Mouse (Mus musculus) forebrain, embryonic 13.5 days (tissue): ENCODE measurements around the gene Akap13. TPM values are rescaled to one million over a fixed set of nuclear protein-coding genes. Genes with fewer than 3 reads are reported as not detected.

Source experiments
- ATAC-seq: fragments of 200-750 bp; cut with Nextera tagmentation; 2 replicates; pipeline ENCODE4 v1.8.0; 2017
- H3K27ac ChIP-seq: fragments of 300-500 bp; sonication (generic); 2 replicates; pipeline ENCODE4 v1.5.1; 2015; ENCODE audit warnings: inconsistent platforms, mild to moderate bottlenecking, moderate library complexity
- H3K27me3 ChIP-seq: fragments of 300-500 bp; sonication (generic); 2 replicates; pipeline ENCODE4 v1.6.1; 2015; ENCODE audit warnings: mild to moderate bottlenecking, inconsistent platforms
- H3K36me3 ChIP-seq: fragments of 300-500 bp; sonication (generic); 2 replicates; pipeline ENCODE4 v1.6.1; 2015; ENCODE audit warnings: mild to moderate bottlenecking, inconsistent platforms; ENCODE audit not compliant: poor library complexity, severe bottlenecking
- H3K4me1 ChIP-seq: fragments of 300-500 bp; sonication (generic); 2 replicates; pipeline ENCODE4 v1.6.1; 2015; ENCODE audit warnings: inconsistent platforms
- H3K4me2 ChIP-seq: fragments of 300-500 bp; sonication (generic); 2 replicates; pipeline ENCODE4 v1.6.1; 2015; ENCODE audit warnings: inconsistent platforms, mild to moderate bottlenecking, moderate library complexity
- H3K4me3 ChIP-seq: fragments of 300-500 bp; sonication (generic); 2 replicates; pipeline ENCODE4 v1.5.1; 2015; ENCODE audit warnings: mild to moderate bottlenecking, inconsistent platforms
- H3K9ac ChIP-seq: fragments of 300-500 bp; sonication (generic); 2 replicates; pipeline ENCODE4 v1.6.1; 2015; ENCODE audit warnings: mild to moderate bottlenecking, inconsistent platforms
- H3K9me3 ChIP-seq: fragments of 300-500 bp; sonication (generic); replicated peaks from 2 replicates; pipeline ENCODE4 v1.6.1; 2016; ENCODE audit warnings: inconsistent platforms
- WGBS: fragments of 180-500 bp; shearing (Covaris S2); methylation state at CpG from one replicate; pipeline ENCODE4 v1.1.7; 2015; 5-methylcytosine and 5-hydroxymethylcytosine counted together
- polyA plus RNA-seq: library from polyadenylated mRNA; unstranded; fragments of >200 nt; fragmentation: Nextera tagmentation; extraction: Ambion mirVana; gene quantifications from 2 replicates; pipeline ENCODE4 v1.2.1, GENCODE M21; 2015

Akap13 gene
- polyA plus RNA-seq, 1 experiment from 2014 or later = 15.2 TPM

- Histone ChIP-seq H3K27me3 (no peaks in the 10 kb centered on the region), H3K9ac (no peak overlapping the region), H3K4me1 (peaks cover 6% of the 10 kb centered on the region), H3K27ac (no peak overlapping the region), H3K36me3 (peaks cover 4% of the 10 kb centered on the region; the same call in 1 of the 2 replicates), H3K4me3 (no peak overlapping the region), H3K4me2 (no peak overlapping the region), H3K9me3 (no peaks in the 10 kb centered on the region)
- no peak for ATAC-seq
- WGBS = 40% methylated on average over 6 of the region's 6 CpGs
Observed at GRCm38 (mm10) chr7:75683410-75683809, 228.1 kb downstream of the Akap13 start.

- no peaks in the 10 kb centered on the region for H3K9me3 ChIP-seq
- H3K4me1 ChIP-seq = peaks cover 6% of the 10 kb centered on the region
- no peak overlapping the region for H3K4me2 ChIP-seq
- 91% methylated on average over 3 of the region's 3 CpGs for WGBS
- no peak overlapping the region for H3K27ac ChIP-seq
- no peaks in the 10 kb centered on the region for H3K27me3 ChIP-seq
- H3K36me3 ChIP-seq = peaks cover 7% of the 10 kb centered on the region; the same call in 1 of the 2 replicates
- H3K9ac ChIP-seq = no peak overlapping the region
- no peak for ATAC-seq
- H3K4me3 ChIP-seq = no peak overlapping the region
Observed at GRCm38 (mm10) chr7:75684976-75685375, 229.6 kb downstream of the Akap13 start.

GRCm38 (mm10) chr7:75686046-75686826 is 230.9 kb downstream of the Akap13 start:
- Histone ChIP-seq H3K27me3 (no peaks in the 10 kb centered on the region), H3K4me3 (no peak overlapping the region), H3K9ac (no peak overlapping the region), H3K36me3 (peaks cover 7% of the 10 kb centered on the region; the same call in 1 of the 2 replicates), H3K27ac (no peak overlapping the region), H3K4me2 (no peak overlapping the region), H3K9me3 (no peaks in the 10 kb centered on the region), H3K4me1 (peaks cover 6% of the 10 kb centered on the region)
- no peak for ATAC-seq
- WGBS = 92% methylated on average over 7 of the region's 7 CpGs

- Histone ChIP-seq H3K4me1 (peaks cover 6% of the 10 kb centered on the region), H3K27ac (no peak overlapping the region), H3K9me3 (no peaks in the 10 kb centered on the region), H3K4me3 (no peak overlapping the region), H3K36me3 (peaks cover 7% of the 10 kb centered on the region; the same call in 1 of the 2 replicates), H3K9ac (no peak overlapping the region), H3K27me3 (no peaks in the 10 kb centered on the region), H3K4me2 (no peak overlapping the region)
- ATAC-seq = no peak
- 92% methylated on average over 1 of the region's 1 CpGs for WGBS
Observed at GRCm38 (mm10) chr7:75686827-75687164, 231.5 kb downstream of the Akap13 start.

- WGBS = 93% methylated on average over 3 of the region's 3 CpGs
- peaks cover 7% of the 10 kb centered on the region; the same call in 1 of the 2 replicates for H3K36me3 ChIP-seq
- no peak overlapping the region for H3K4me2 ChIP-seq
- no peaks in the 10 kb centered on the region for H3K27me3 ChIP-seq
- H3K9ac ChIP-seq = no peak overlapping the region
- H3K9me3 ChIP-seq = no peaks in the 10 kb centered on the region
- H3K27ac ChIP-seq = no peak overlapping the region
- no peak for ATAC-seq
- H3K4me3 ChIP-seq = no peak overlapping the region
- peaks cover 6% of the 10 kb centered on the region for H3K4me1 ChIP-seq
Observed at GRCm38 (mm10) chr7:75688144-75688543, 232.8 kb downstream of the Akap13 start.

GRCm38 (mm10) chr7:75694777-75695176 is 239.4 kb downstream of the Akap13 start:
- Histone ChIP-seq H3K4me2 (no peak overlapping the region), H3K4me3 (no peak overlapping the region), H3K36me3 (0 out of 2 replicates have a peak, but pooled peaks cover 3% of the 10 kb centered on the region), H3K27me3 (no peaks in the 10 kb centered on the region), H3K27ac (no peak overlapping the region), H3K9me3 (no peaks in the 10 kb centered on the region), H3K4me1 (no peaks in the 10 kb centered on the region), H3K9ac (no peak overlapping the region)
- WGBS = 82% methylated on average over 5 of the region's 5 CpGs
- no peak for ATAC-seq

- H3K36me3 ChIP-seq = 0 out of 2 replicates have a peak, but pooled peaks cover 8% of the 10 kb centered on the region
- no peak overlapping the region for H3K27ac ChIP-seq
- H3K4me3 ChIP-seq = no peak overlapping the region
- no peaks in the 10 kb centered on the region for H3K9me3 ChIP-seq
- H3K27me3 ChIP-seq = no peaks in the 10 kb centered on the region
- no peak overlapping the region for H3K9ac ChIP-seq
- H3K4me2 ChIP-seq = no peak overlapping the region
- 93% methylated on average over 5 of the region's 5 CpGs for WGBS
- no peaks in the 10 kb centered on the region for H3K4me1 ChIP-seq
- ATAC-seq = no peak
Observed at GRCm38 (mm10) chr7:75699836-75700235, 244.5 kb downstream of the Akap13 start.

- 89% methylated on average over 10 of the region's 10 CpGs for WGBS
- H3K4me1 ChIP-seq = no peaks in the 10 kb centered on the region
- H3K9me3 ChIP-seq = no peaks in the 10 kb centered on the region
- no peak overlapping the region for H3K9ac ChIP-seq
- ATAC-seq = no peak
- no peaks in the 10 kb centered on the region for H3K27me3 ChIP-seq
- no peak overlapping the region for H3K4me3 ChIP-seq
- H3K4me2 ChIP-seq = no peak overlapping the region
- H3K36me3 ChIP-seq = 0 out of 2 replicates have a peak, but pooled peaks cover 10% of the 10 kb centered on the region
- H3K27ac ChIP-seq = no peak overlapping the region
Observed at GRCm38 (mm10) chr7:75700771-75701345, 245.5 kb downstream of the Akap13 start.

GRCm38 (mm10) chr7:75701761-75702160 is 246.4 kb downstream of the Akap13 start:
- no peaks in the 10 kb centered on the region for H3K9me3 ChIP-seq
- WGBS = 91% methylated on average over 7 of the region's 7 CpGs
- H3K4me2 ChIP-seq = no peak overlapping the region
- H3K4me3 ChIP-seq = no peak overlapping the region
- H3K27me3 ChIP-seq = no peaks in the 10 kb centered on the region
- no peak overlapping the region for H3K9ac ChIP-seq
- no peak for ATAC-seq
- H3K36me3 ChIP-seq = peaks cover 13% of the 10 kb centered on the region; the same call in 1 of the 2 replicates
- no peak overlapping the region for H3K27ac ChIP-seq
- no peaks in the 10 kb centered on the region for H3K4me1 ChIP-seq

GRCm38 (mm10) chr7:75702368-75702767 is 247.0 kb downstream of the Akap13 start:
- peaks cover 13% of the 10 kb centered on the region; the same call in 1 of the 2 replicates for H3K36me3 ChIP-seq
- no peak overlapping the region for H3K4me3 ChIP-seq
- H3K4me1 ChIP-seq = no peaks in the 10 kb centered on the region
- ATAC-seq = no peak
- no peaks in the 10 kb centered on the region for H3K27me3 ChIP-seq
- no peak overlapping the region for H3K4me2 ChIP-seq
- H3K9ac ChIP-seq = no peak overlapping the region
- no peaks in the 10 kb centered on the region for H3K9me3 ChIP-seq
- WGBS = 95% methylated on average over 3 of the region's 3 CpGs
- no peak overlapping the region for H3K27ac ChIP-seq

GRCm38 (mm10) chr7:75702966-75703645 is 247.8 kb downstream of the Akap13 start:
- Histone ChIP-seq H3K4me1 (no peaks in the 10 kb centered on the region), H3K9me3 (no peaks in the 10 kb centered on the region), H3K9ac (no peak overlapping the region), H3K4me3 (no peak overlapping the region), H3K27ac (no peak overlapping the region), H3K27me3 (no peaks in the 10 kb centered on the region), H3K4me2 (no peak overlapping the region), H3K36me3 (peaks cover 13% of the 10 kb centered on the region; the same call in 1 of the 2 replicates)
- 91% methylated on average over 3 of the region's 3 CpGs for WGBS
- ATAC-seq = no peak

- Histone ChIP-seq H3K9me3 (no peaks in the 10 kb centered on the region), H3K4me2 (no peak overlapping the region), H3K36me3 (peaks cover 10% of the 10 kb centered on the region; the same call in 1 of the 2 replicates), H3K9ac (no peak overlapping the region), H3K27ac (no peak overlapping the region), H3K27me3 (no peaks in the 10 kb centered on the region), H3K4me1 (no peaks in the 10 kb centered on the region), H3K4me3 (no peak overlapping the region)
- 96% methylated on average over 6 of the region's 6 CpGs for WGBS
- ATAC-seq = no peak
Observed at GRCm38 (mm10) chr7:75704862-75705261, 249.5 kb downstream of the Akap13 start.
